Mouse (Mus musculus) embryo, embryonic 11.5 days (tissue): Measurements from ENCODE around the gene Cacnb1.

Experiments
- DNase-seq: peaks from one replicate; pipeline ENCODE4 v3.0.0-alpha.2; 2012; ENCODE audit warnings: low read depth, low spot score

The Cacnb1 gene

GRCm38 (mm10) chr11:97986738-97987465 is 35.9 kb downstream of the Cacnb1 start:
- no peak for DNase-seq

GRCm38 (mm10) chr11:97985727-97986677 is 36.8 kb downstream of the Cacnb1 start, which contains the start of gene Plxdc1:
TSS of gene Plxdc1 (minus strand) at chr11:97986444.
- DNase-seq = no peak

- no peak for DNase-seq
These were observed 38.9 kb downstream of the Cacnb1 start for GRCm38 (mm10) chr11:97983983-97984382.

GRCm38 (mm10) chr11:97983506-97983905 is 39.3 kb downstream of the Cacnb1 start:
- DNase-seq = no peak

- no peak for DNase-seq
These were observed 40.1 kb downstream of the Cacnb1 start for GRCm38 (mm10) chr11:97982721-97983120.

GRCm38 (mm10) chr11:97980531-97980966 is 42.3 kb downstream of the Cacnb1 start:
- DNase-seq = no peak

GRCm38 (mm10) chr11:97979824-97980495 is 42.9 kb downstream of the Cacnb1 start:
- DNase-seq = no peak

- DNase-seq = no peak
These were observed 44.4 kb downstream of the Cacnb1 start for GRCm38 (mm10) chr11:97978392-97978791.

GRCm38 (mm10) chr11:97977797-97978196 is 45.0 kb downstream of the Cacnb1 start:
- DNase-seq = no peak

- DNase-seq = no peak
These were observed 48.1 kb downstream of the Cacnb1 start for GRCm38 (mm10) chr11:97974746-97975145.

GRCm38 (mm10) chr11:97974141-97974540 is 48.7 kb downstream of the Cacnb1 start:
- no peak for DNase-seq

GRCm38 (mm10) chr11:97972434-97972833 is 50.4 kb downstream of the Cacnb1 start:
- no peak for DNase-seq

GRCm38 (mm10) chr11:97971232-97971631 is 51.6 kb downstream of the Cacnb1 start:
- no peak for DNase-seq

GRCm38 (mm10) chr11:97970771-97971170 is 52.1 kb downstream of the Cacnb1 start:
- DNase-seq = no peak

GRCm38 (mm10) chr11:97968385-97968784 is 54.4 kb downstream of the Cacnb1 start:
- DNase-seq = no peak

GRCm38 (mm10) chr11:97967114-97967513 is 55.7 kb downstream of the Cacnb1 start:
- DNase-seq = no peak

GRCm38 (mm10) chr11:97960907-97961306 is 61.9 kb downstream of the Cacnb1 start:
- no peak for DNase-seq

- DNase-seq = no peak
These were observed 63.5 kb downstream of the Cacnb1 start for GRCm38 (mm10) chr11:97959300-97959680.

GRCm38 (mm10) chr11:97958641-97959299 is 64.1 kb downstream of the Cacnb1 start:
- no peak for DNase-seq

- DNase-seq = peak; percentile 8
These were observed 65.8 kb downstream of the Cacnb1 start for GRCm38 (mm10) chr11:97956905-97957560.

- DNase-seq = no peak
These were observed 66.9 kb downstream of the Cacnb1 start for GRCm38 (mm10) chr11:97955915-97956314.
